Mouse (Mus musculus) layer of hippocampus, adult 9-11 months (tissue): ENCODE measurements around the gene Golm1.
"Not testable (repeated sequence)": the region's sequence is repeated elsewhere in the genome, so short reads cannot be mapped to it uniquely, and the experiment has no call there.

ENCODE experiments used
- DNase-seq: peaks from one replicate; pipeline ENCODE4 v3.0.0; 2022

The Golm1 gene

DNA sequence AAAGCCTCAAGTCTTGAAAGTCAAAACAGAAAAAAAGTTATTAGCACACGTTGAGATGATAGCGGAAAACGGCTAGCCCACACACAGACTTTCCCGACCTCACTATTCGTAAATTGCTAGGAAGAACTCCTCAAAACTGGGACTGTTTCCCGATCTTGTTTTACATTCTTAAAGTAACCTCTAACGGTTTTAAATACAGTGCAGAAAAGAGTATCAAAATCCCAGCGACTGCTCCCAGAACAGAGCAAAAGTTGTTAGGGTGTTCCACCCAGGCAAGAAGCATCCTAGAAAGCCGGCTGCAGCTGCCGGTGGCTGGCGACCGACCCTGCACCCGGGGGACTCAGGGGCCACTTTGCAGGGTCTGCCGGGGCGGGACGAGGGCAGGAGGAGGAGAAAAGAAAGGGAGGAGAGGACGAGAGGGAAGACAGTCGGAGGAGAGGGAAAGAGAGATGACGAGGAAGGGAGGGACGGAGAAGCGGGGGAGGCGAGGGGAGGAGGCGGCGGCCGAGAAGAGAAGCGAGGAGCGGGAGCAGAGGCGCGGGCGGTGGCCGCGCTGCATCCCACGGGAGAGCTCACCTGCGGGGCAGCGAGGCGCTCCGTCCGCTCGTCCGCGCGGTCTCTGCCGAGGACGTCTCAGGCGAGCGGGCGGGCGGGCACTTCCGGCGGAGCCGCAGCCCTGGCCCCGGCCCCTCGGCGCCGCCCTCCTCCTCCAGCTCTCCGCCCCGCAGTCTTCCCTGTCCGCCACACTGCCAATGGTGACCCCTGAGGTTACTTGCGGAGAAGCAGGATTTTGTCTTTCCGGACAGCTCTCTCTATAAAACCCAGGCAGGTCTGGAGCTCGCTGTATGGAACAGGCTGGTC lies at the start of gene Golm1:
Gene Golm1 (minus strand): TSS at position 661 of the 861 bp plus-strand sequence.
- DNase-seq = peak; percentile 38

- DNase-seq = not testable (repeated sequence)
Observed at GRCm38 (mm10) chr13:59722089-59722488, 46.5 kb upstream of the Golm1 start.

- no peak for DNase-seq
Observed at GRCm38 (mm10) chr13:59719475-59719874, 43.9 kb upstream of the Golm1 start.

DNA sequence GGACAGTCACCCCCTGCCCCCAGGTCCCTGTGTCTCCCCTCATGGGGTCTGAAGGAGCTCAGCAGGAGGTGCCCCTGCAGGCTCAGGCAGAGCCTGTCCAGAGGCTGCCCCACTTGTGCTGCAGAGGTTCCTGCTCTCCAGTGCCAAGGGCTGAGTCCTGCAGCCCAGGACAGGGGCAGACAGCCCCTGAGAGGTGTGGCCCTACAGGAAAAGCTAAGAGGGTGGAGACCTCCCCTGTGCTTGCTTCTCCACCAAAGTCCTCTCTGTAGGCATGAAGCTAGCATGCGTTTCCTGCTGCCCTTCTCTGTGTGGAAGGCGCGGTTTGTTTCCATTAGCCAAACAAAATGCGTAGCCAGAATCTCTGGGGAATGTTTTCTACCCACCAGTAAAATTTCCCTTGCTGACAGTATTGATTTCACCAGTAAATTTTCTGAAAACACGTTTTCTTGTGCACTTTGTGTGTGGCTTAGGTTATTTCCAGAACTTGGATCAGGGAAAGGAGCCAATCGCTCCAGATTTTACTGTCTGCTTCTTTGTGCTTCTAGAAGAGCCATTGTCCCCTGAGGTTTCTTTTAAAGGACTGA lies 43.3 kb upstream of the Golm1 start:
- DNase-seq = not testable (repeated sequence)

DNA sequence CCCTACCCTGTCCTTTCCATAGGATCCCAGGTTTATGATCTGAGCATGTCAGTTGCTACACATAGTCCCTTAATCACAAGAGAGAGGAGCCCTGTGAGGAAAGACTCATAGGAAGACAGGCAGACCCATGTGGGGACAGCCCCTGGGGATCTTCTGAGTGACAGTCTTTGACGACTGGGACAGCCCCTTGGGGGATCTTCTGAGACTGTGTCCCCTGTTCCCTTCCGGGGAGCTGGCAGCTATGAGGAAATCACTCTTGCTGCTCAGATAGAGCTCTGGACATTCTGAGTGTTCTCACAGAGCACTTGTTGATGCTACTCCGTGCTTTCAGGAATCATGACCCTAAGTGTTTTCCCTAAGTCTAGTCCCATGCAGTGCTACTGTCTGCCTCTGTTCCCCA lies 38.1 kb upstream of the Golm1 start:
- DNase-seq = no peak

- DNase-seq = not testable (repeated sequence)
Observed at GRCm38 (mm10) chr13:59711984-59712383, 36.4 kb upstream of the Golm1 start, which contains the start of gene Spata31d1b. Gene Spata31d1b (plus strand): TSS chr13:59712284.

GRCm38 (mm10) chr13:59710230-59710629 lies 34.6 kb upstream of the Golm1 start, which contains the start of gene Spata31d1a:
Gene Spata31d1a (minus strand): TSS chr13:59710330.
- no peak for DNase-seq

DNA sequence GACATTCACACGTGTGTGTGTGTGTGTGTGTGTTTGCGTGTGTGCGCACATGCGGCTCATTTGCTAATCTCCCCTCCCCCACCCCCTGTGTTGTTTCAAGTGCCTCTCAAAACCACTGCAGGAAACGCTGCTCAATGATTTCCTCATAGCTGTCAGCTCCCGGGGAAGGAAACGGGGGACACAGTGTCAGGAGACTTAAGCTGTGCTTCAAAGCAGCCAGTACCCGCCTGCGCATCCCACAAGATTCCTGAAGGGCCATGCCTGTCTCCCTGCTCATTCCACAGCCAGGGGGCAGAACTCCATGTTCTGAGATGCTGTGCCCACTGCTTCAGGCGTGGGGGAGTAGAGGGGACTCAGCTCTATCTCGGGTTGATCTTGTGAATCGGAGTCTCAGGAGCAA lies 29.0 kb upstream of the Golm1 start:
- DNase-seq = peak; percentile 22

DNA sequence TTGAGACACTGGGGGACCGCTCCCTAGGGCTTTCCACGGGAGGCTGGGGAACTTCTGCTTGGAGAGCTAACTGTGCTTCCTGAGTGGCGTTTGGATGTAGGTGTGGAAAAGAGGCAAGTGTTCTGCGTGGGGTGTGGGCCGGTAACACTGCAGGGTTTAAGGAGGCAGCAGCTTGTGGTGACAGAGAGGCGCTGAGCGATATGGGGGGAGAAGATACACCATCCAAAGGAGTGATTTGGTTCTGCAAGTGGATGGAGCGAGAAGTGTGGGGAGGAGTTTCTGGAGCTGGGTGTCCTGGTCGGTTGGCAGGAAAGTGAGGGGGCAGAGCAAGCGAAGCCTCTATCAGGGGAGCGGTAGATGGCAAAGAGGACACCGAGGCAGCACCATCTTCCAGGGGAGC lies 27.9 kb upstream of the Golm1 start:
- DNase-seq = no peak

DNA sequence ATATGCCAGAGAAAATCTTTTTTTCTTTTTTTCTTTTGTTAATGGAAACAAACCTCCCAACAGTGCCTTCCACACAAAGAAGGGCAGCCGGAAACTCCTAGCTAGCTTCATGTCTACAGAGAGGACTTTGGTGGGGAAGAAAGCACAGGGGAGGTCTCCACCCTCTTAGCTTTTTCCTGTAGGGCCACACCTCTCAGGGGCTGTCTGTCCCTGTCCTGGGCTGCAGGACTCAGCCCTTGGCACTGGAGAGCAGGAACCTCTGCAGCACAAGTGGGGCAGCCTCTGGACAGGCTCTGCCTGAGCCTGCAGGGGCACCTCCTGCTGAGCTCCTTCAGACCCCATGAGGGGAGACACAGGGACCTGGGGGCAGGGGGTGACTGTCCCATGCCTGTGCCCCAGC lies 24.5 kb upstream of the Golm1 start:
- not testable (repeated sequence) for DNase-seq

DNA sequence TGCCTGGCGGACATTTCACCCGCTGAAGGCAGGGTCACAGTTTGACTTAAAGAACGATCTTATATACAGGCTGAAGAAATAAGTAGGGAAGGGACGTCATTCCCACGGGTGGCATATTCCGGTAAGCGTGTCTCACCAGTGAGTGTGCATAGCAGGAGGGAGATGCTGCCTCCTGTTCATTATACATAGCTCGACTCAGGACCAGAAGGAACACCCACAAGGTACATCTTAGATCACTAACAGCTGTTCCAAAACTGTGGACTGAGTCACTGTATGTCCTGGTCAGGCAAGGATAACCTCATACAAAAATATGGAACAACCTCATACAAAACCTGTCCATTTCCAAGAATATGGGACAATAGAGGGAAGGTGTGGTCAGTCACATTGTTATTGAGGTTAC lies 23.5 kb upstream of the Golm1 start:
- no peak for DNase-seq

- no peak for DNase-seq
Observed at GRCm38 (mm10) chr13:59695781-59696180, 20.2 kb upstream of the Golm1 start.

DNA sequence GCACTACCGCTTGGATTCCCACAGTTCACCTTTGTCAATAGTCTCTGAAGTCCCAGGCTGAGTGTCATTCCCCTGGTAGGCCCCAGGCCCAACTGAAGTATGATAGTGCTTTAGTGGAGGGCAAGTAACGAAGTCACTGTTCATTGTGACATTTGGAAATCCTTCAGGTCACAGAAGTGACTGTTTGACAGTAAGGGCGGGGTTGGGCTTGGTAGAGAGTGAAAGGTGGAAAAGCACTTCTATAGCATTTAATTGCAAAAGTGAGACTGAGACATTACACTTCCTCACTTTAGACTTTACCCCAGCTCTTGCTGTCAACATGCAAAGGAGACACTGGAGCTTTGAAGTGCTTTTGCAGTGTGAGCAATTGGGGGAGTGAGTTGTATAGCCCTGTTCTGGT lies 18.4 kb upstream of the Golm1 start, which contains the start of gene 4921517D22Rik:
Gene 4921517D22Rik (minus strand): TSS at position 101 of the 400 bp plus-strand sequence.
- no peak for DNase-seq

GRCm38 (mm10) chr13:59691478-59691877 lies 15.9 kb upstream of the Golm1 start:
- no peak for DNase-seq

GRCm38 (mm10) chr13:59690576-59690975 lies 15.0 kb upstream of the Golm1 start:
- DNase-seq = no peak

GRCm38 (mm10) chr13:59689843-59690242 lies 14.2 kb upstream of the Golm1 start:
- no peak for DNase-seq

DNA sequence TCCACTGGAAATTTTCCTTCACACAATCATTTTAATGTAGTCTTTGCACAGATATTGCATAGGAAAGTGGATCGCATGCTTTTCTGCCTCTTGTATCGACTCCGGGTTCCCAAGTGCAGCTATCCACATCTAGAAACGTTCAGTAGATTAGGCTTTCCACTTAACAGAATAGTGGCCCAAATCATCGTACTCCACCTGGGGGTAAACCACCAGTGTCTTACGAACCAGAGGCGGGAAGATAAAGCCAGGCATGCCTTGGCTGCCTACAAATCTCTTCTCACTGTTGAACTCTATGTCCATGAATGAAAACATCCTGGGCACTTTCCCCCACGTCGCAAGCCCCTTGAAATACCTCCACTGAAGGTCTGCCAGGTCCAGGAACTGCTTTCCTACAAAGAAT lies 13.7 kb upstream of the Golm1 start:
- DNase-seq = no peak

GRCm38 (mm10) chr13:59688338-59688770 lies 12.7 kb upstream of the Golm1 start:
- no peak for DNase-seq

GRCm38 (mm10) chr13:59685236-59685635 lies 9.6 kb upstream of the Golm1 start:
- DNase-seq = no peak

DNA sequence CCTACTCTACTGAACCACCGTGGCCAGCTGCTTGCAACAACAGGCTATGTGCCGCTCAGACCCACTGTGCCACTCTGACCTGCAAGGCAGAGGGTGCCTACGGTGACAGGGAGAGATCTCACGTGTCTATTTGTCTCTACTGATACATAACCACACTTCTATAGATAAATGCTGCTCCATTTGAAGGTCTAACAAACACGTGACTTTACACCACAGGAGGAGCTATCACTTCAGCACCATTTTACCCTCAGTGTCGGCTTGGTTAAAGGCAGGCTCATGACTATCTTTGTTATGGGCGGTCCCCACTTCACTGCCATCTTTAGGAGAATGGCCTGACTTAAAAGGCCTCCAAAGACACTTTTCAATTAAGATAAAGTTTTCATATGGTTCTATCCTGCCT lies 7.0 kb upstream of the Golm1 start:
- no peak for DNase-seq

DNA sequence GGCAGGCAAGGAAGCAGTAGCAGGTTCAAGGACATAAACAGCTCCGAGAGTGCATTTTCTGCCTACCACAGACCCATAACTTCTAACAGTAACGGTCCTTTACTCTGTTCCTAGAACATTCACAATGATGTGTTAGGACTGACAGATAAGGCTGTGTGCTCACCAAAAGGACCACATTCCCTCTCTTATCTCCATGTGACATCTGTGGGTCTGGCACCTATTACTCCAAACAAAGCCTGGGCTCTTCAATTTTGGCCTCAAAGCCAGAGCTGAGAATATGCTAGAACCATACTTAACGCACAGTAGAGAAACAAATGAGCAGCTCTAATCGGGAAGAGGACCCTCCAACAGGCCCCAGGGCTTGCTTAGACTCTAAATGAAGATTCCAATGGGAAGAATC lies 4.3 kb upstream of the Golm1 start:
- DNase-seq = no peak

GRCm38 (mm10) chr13:59679306-59679705 lies 3.7 kb upstream of the Golm1 start:
- DNase-seq = no peak

- no peak for DNase-seq
Observed at GRCm38 (mm10) chr13:59676316-59677229, 962 bp upstream of the Golm1 start.
